ENCODE assay signal across 16 mouse cellular contexts in the genomic region with DNA sequence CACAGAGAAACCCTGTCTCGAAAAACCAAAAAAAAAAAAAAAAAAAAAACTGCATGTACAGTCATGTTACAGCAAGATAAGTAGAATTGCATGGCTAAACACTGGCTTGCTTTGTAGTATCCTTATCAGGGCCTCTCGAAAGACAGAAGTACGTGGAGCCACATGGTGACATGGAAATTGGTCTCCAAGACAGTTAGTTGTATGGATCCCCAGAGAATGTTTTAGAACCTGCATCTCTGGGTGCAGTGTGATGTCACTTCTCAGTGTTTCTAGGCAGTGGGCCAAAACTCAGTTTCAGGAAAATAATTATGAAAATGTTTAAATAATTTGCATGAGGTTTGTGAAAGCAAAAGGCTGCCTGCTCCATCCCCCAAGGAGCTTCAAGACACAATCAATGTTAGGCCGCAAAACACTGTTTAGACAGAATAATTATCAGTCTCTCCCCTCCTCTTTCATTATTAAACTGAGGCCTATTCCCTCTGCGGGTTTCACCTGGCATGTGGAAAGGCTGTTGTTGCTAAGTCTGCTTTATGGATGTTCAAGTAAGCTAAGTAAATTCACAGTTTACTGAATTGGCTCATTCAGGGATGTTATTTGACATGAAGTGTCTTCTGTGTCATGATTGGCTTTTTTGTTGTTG.
DNase-seq lines count a peak whose midpoint lies in the region; ATAC-seq and TF ChIP-seq lines count a peak whose summit lies in the region.
"Had no signal": no experiment of that assay in that cellular context is flagged by ENCODE, and none has a peak within 500 bp of the region (broad histone marks: within the 10 kb centered on the region; RNA-seq: fewer than 3 reads in every experiment).

No protein-coding gene starts in this region.

- H3K27me3 ChIP-seq in embryonic facial prominence, embryonic 14.5 days (replicated peaks; ENCODE audit: control insufficient read depth, insufficient read depth, low read length): no peaks in the 10 kb centered on the region
- H3K27me3 ChIP-seq in embryonic facial prominence, embryonic 10.5 days (replicated peaks; ENCODE audit: low read depth, poor library complexity, severe bottlenecking): no peaks in the 10 kb centered on the region
- H3K27me3 ChIP-seq in midbrain, embryonic 16.5 days (ENCODE audit: control insufficient read depth, insufficient read depth, low read depth, low read length): no peaks in the 10 kb centered on the region
- H3K27me3 ChIP-seq in midbrain, embryonic 11.5 days (ENCODE audit: control insufficient read depth, insufficient read depth, low read length): no peaks in the 10 kb centered on the region
- no peaks in the 10 kb centered on the region for H3K27me3 ChIP-seq in forebrain, postnatal 0 days (ENCODE audit: insufficient read depth, low read length)
- H3K27me3 ChIP-seq: hindbrain, embryonic 15.5 days; midbrain, embryonic 12.5 days had no signal

- no peaks in the 10 kb centered on the region for H3K4me1 ChIP-seq in embryonic facial prominence, embryonic 14.5 days (ENCODE audit: control insufficient read depth, insufficient read depth, low read length)
- H3K4me1 ChIP-seq in embryonic facial prominence, embryonic 10.5 days: no peaks in the 10 kb centered on the region
- H3K4me1 ChIP-seq in midbrain, embryonic 16.5 days (ENCODE audit: control insufficient read depth, insufficient read depth, low read length): no peaks in the 10 kb centered on the region
- H3K4me1 ChIP-seq in midbrain, embryonic 11.5 days (ENCODE audit: control insufficient read depth, insufficient read depth, low read length): no peaks in the 10 kb centered on the region
- no peaks in the 10 kb centered on the region for H3K4me1 ChIP-seq in forebrain, postnatal 0 days (ENCODE audit: insufficient read depth)
- H3K4me1 ChIP-seq: hindbrain, embryonic 15.5 days; midbrain, embryonic 12.5 days had no signal

- H3K36me3 ChIP-seq in embryonic facial prominence, embryonic 14.5 days (ENCODE audit: control insufficient read depth, insufficient read depth, low read length): no peaks in the 10 kb centered on the region
- H3K36me3 ChIP-seq in embryonic facial prominence, embryonic 10.5 days (replicated peaks): no peaks in the 10 kb centered on the region
- H3K36me3 ChIP-seq in midbrain, embryonic 16.5 days (ENCODE audit: control insufficient read depth, insufficient read depth, low read length): no peaks in the 10 kb centered on the region
- H3K36me3 ChIP-seq in midbrain, embryonic 11.5 days (ENCODE audit: control insufficient read depth, insufficient read depth, low read length): no peaks in the 10 kb centered on the region
- no peaks in the 10 kb centered on the region for H3K36me3 ChIP-seq in forebrain, postnatal 0 days (ENCODE audit: insufficient read depth)
- H3K36me3 ChIP-seq: hindbrain, embryonic 15.5 days; midbrain, embryonic 12.5 days had no signal

- ATAC-seq in embryonic facial prominence, embryonic 14.5 days (ENCODE audit: low read depth): peak; percentile 80; the same call in 1 of the 2 replicates
- peak; percentile 66; the same call in 1 of the 2 replicates for ATAC-seq in midbrain, embryonic 16.5 days
- ATAC-seq in midbrain, embryonic 11.5 days (ENCODE audit: low FRiP score): no peak
- ATAC-seq in forebrain, postnatal 0 days: peak; percentile 92
- peak; percentile 98 for ATAC-seq in megakaryocyte-erythroid progenitor cell, adult 5-6 weeks (replicated peaks; ENCODE audit: low FRiP score, low TSS enrichment, poor library complexity, severe bottlenecking)

- intact Hi-C loops in heart, postnatal 10 days (cut with DNase I): no loop called here

- peak; percentile 45 for DNase-seq in embryonic facial prominence, embryonic 14.5 days (ENCODE audit: low spot score)
- no peak for DNase-seq in embryonic facial prominence, embryonic 10.5 days (ENCODE audit: low spot score)
- DNase-seq in midbrain, embryonic 11.5 days (ENCODE audit: low spot score, missing footprints): no peak
- peak; percentile 56 for DNase-seq in forebrain, postnatal 0 days
- no peak for DNase-seq in heart, postnatal 10 days
- DNase-seq in heart, adult 8-10 months (ENCODE audit: low spot score): no peak
- DNase-seq: adrenal gland, adult 2 months; cerebellum, adult 9-10 months; embryo, embryonic 11 days; kidney, adult 9 months; lung, postnatal 14 days; right cerebral cortex, postnatal 25 days had no signal

- no peak overlapping the region for H3K4me2 ChIP-seq in embryonic facial prominence, embryonic 14.5 days (ENCODE audit: low read depth, low read length)
- H3K4me2 ChIP-seq in midbrain, embryonic 16.5 days (ENCODE audit: low read length): no peak overlapping the region
- no peak overlapping the region for H3K4me2 ChIP-seq in midbrain, embryonic 11.5 days
- no peak overlapping the region for H3K4me2 ChIP-seq in forebrain, postnatal 0 days (ENCODE audit: low read depth)
- H3K4me2 ChIP-seq: hindbrain, embryonic 15.5 days; midbrain, embryonic 12.5 days had no signal

- no peak for TF ChIP-seq CTCF in forebrain, postnatal 0 days (IDR thresholded peaks at IDR 0.05; ENCODE audit: low read depth)

- H3K4me3 ChIP-seq in embryonic facial prominence, embryonic 14.5 days (ENCODE audit: low read depth, low read length): no peak overlapping the region
- H3K4me3 ChIP-seq in embryonic facial prominence, embryonic 10.5 days: no peak overlapping the region
- H3K4me3 ChIP-seq in midbrain, embryonic 16.5 days (ENCODE audit: low read depth, low read length): no peak overlapping the region
- no peak overlapping the region for H3K4me3 ChIP-seq in midbrain, embryonic 11.5 days (ENCODE audit: low read depth, low read length)
- H3K4me3 ChIP-seq in forebrain, postnatal 0 days (ENCODE audit: low read depth, low read length): no peak overlapping the region
- H3K4me3 ChIP-seq: hindbrain, embryonic 15.5 days; midbrain, embryonic 12.5 days had no signal

- no peak overlapping the region for H3K9ac ChIP-seq in embryonic facial prominence, embryonic 14.5 days (ENCODE audit: low read depth, low read length)
- no peak overlapping the region for H3K9ac ChIP-seq in midbrain, embryonic 16.5 days (ENCODE audit: low read depth, low read length)
- H3K9ac ChIP-seq in midbrain, embryonic 11.5 days (ENCODE audit: low read length): no peak overlapping the region
- H3K9ac ChIP-seq in forebrain, postnatal 0 days: no peak overlapping the region
- H3K9ac ChIP-seq: hindbrain, embryonic 15.5 days; midbrain, embryonic 12.5 days had no signal

- 65% methylated on average over 5 of the region's 5 CpGs for WGBS in embryonic facial prominence, embryonic 14.5 days
- WGBS in embryonic facial prominence, embryonic 10.5 days: 84% methylated on average over 5 of the region's 5 CpGs
- WGBS in midbrain, embryonic 16.5 days: 71% methylated on average over 5 of the region's 5 CpGs
- 74% methylated on average over 5 of the region's 5 CpGs for WGBS in midbrain, embryonic 11.5 days
- 44% methylated on average over 5 of the region's 5 CpGs for WGBS in forebrain, postnatal 0 days

- H3K27ac ChIP-seq in embryonic facial prominence, embryonic 14.5 days (replicated peaks; ENCODE audit: low read depth, low read length): no peak overlapping the region
- no peak overlapping the region for H3K27ac ChIP-seq in embryonic facial prominence, embryonic 10.5 days (replicated peaks)
- H3K27ac ChIP-seq in midbrain, embryonic 16.5 days (ENCODE audit: low read length): no peak overlapping the region
- H3K27ac ChIP-seq in midbrain, embryonic 11.5 days (ENCODE audit: low read depth, low read length): no peak overlapping the region
- H3K27ac ChIP-seq in forebrain, postnatal 0 days (ENCODE audit: low read depth, low read length): no peak overlapping the region
- H3K27ac ChIP-seq: hindbrain, embryonic 15.5 days; midbrain, embryonic 12.5 days had no signal

- H3K9me3 ChIP-seq in embryonic facial prominence, embryonic 14.5 days (ENCODE audit: control insufficient read depth, low read length): 0 out of 2 replicates have a peak, but pooled peaks cover 4% of the 10 kb centered on the region
- H3K9me3 ChIP-seq in embryonic facial prominence, embryonic 10.5 days: peaks cover 5% of the 10 kb centered on the region; the same call in 1 of the 2 replicates
- no peaks in the 10 kb centered on the region; the same call in 1 of the 2 replicates for H3K9me3 ChIP-seq in midbrain, embryonic 16.5 days (replicated peaks; ENCODE audit: control insufficient read depth, low read length, poor library complexity, severe bottlenecking)
- no peaks in the 10 kb centered on the region for H3K9me3 ChIP-seq in midbrain, embryonic 11.5 days (ENCODE audit: control insufficient read depth, low read length)
- H3K9me3 ChIP-seq in forebrain, postnatal 0 days (ENCODE audit: low read length): no peaks in the 10 kb centered on the region
- H3K9me3 ChIP-seq: hindbrain, embryonic 15.5 days had no signal

Comparison
In these comparisons a context has a peak if more than half of its experiments do, and no peak if none do; other contexts are left out.
1. DNase-seq: peak in embryonic facial prominence, embryonic 14.5 days (single experiment) and forebrain, postnatal 0 days (single experiment); none in embryonic facial prominence, embryonic 10.5 days (single experiment), midbrain, embryonic 11.5 days (single experiment), heart, postnatal 10 days (0 of 2) and heart, adult 8-10 months (single experiment).